Mouse (Mus musculus) cortical plate, adult 2 months (tissue): ENCODE results near the gene Espn.

Experiments
- CTCF ChIP-seq: fragments of 200-500 bp; IDR thresholded peaks from 2 replicates; pipeline ENCODE4 v1.5.1; 2011; ENCODE audit warnings: mild to moderate bottlenecking, control low read depth, low read length; ENCODE audit not compliant: insufficient read depth; ENCODE audit errors: extremely low read depth
- POLR2A ChIP-seq: fragments of 200-500 bp; IDR thresholded peaks from 2 replicates; pipeline ENCODE4 v1.6.1; 2011; ENCODE audit warnings: mild to moderate bottlenecking, low read length, control low read depth; ENCODE audit not compliant: insufficient read depth; ENCODE audit errors: extremely low read depth

DNA sequence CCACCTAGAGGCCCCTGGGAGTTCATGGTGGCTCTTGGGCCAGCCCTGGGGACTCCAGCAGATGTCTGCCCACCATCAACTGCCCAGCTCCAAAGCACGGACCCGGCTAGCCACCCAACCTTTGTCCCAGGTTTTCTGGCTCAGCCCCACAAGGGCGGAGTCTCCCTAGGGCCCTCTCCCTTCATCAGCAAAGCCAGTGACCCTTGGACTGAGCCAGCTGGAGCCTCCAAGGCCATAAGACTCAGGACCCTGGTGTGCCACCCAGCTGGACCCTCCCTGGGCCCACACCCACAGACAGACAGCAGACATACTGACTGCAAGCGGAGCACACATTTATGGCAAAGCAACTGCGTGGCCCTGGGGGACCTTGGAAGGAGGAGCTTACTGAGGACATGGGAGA, 23.4 kb downstream of the Espn start:
- TF ChIP-seq CTCF (no peak), POLR2A (no peak)
